Mouse (Mus musculus) gastrocnemius, postnatal 36 days (tissue): ENCODE results near the gene Rps26. TPM values are rescaled to one million over a fixed set of nuclear protein-coding genes. Genes with fewer than 3 reads are reported as not detected.

Source experiments
- DNase-seq, 2 experiments: peaks; one replicate each; pipeline ENCODE4 v3.0.0; 2022
- intact Hi-C: fragments of 180-260 bp; cut with DNase I; formaldehyde crosslinking; loops from one replicate; pipeline ENCODE4 v1.15.1; 2025
- microRNA-seq, 2 experiments: library from miRNA; unstranded; fragments of <30 nt; microRNA quantifications; one replicate each; pipeline ENCODE4 v1.2.0; 2021
- total RNA-seq, 2 experiments: library from RNA; stranded (reverse); gene quantifications; 2 replicates each; pipeline ENCODE4 v1.2.3; 2021

Rps26 gene
- total RNA-seq, 2 experiments from 2014 or later: 289 to 338 TPM

DNA sequence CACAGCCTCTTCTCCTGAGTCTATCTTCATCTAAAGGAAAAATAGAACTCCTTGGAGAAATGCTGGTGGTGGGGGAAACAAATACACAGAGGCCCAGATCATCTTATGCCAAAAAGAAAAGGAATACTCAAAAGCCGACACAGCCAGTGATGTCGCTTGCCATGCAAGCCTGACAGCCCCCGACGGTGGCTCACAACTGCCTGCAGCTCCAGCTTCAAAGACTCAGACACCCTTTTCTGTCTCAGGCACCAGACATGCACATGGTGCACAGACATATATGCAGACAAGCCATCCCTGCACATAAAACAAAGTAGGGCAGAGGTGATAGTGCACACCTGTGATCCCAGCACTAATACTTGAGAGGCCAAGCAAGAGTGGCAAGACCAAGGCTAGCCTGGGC, 46.8 kb downstream of the Rps26 start:
- no peak for DNase-seq
- intact Hi-C loops: no loop called here

DNA sequence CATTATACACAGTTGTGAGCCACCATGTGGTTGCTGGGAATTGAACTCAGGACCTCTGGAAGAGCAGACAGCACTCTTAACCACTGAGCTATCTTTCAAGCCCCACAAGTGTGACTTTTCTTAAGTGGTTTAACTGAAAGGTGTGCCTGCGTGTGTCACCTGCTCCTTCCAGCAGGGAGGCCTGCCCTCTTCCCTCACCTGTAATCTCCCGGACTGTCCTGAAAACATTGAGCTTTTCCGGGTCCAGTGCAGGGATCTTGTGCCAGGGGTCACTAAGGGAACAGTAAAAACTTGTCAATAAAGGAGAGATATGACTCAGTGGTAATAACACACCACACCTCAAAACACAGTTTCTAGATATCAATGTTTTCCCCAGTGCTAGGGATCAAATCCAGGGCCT, 47.2 kb downstream of the Rps26 start:
- no peak for DNase-seq
- intact Hi-C loops: no loop called here

DNA sequence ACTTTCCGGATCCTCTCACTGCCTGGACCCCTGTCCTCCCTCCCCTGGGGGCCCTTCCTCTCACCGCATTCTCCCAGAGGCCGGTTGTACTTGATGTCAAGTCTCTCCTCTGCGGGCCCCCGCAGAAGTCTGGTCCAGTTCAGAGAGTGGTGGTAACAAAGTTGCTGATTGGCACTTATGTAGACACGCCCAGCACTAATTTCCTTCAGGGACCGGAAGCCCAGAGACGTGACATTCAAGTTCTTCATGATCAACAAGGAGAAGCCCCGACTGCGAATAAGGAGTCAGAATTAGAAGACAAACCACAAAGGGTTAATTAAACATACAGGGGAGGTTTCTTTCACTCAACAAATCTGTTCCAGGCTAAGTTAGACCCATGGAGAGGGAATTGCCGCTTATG, 48.2 kb downstream of the Rps26 start:
- intact Hi-C loops: no loop called here
- DNase-seq: no peak

DNA sequence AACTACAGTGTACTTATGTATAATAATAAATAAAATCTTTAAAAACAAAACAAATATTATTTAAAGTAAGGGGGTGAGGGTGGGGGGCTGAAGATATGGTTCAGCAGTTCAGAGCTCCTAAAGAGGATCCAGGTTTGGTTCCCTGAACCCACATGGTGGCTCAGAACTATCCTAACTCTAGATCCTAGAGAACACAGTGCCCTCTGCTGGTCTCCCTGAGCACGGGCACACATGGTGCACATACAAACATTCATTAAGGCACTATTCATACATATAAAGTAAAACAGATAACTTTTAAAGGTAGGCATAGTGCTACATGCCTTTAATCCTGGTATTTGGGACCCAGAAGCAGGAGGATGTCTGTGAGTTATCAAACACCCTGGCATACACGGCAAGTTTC, 51.5 kb downstream of the Rps26 start:
- no peak for DNase-seq
- intact Hi-C loops: no loop called here

Small RNA genes within 50 kb of the gene (microRNA-seq; reads per million reads assigned to microRNA genes)
- 0 reads per million in 2 experiments for gene Mir6917

Other genes with a start within 250 kb of the Rps26 start
- 10 to 100 TPM; 50.5 to 55.7 TPM for gene Ankrd52, start 249.6 kb downstream of the Rps26 start, total RNA-seq
- gene Slc39a5, start 225.5 kb downstream of the Rps26 start, total RNA-seq: not detected
- 10 to 100 TPM; 48.1 to 50.4 TPM for gene Nabp2, start 215.3 kb downstream of the Rps26 start, total RNA-seq
- gene Rnf41, start 215.1 kb downstream of the Rps26 start, total RNA-seq: 10 to 100 TPM; 10.4 to 10.5 TPM
- gene Smarcc2, start 167.5 kb downstream of the Rps26 start, total RNA-seq: 10 to 100 TPM; 39.2 to 46.4 TPM
- gene Myl6, start 132.6 kb downstream of the Rps26 start, total RNA-seq: 100 to 1,000 TPM; 155 to 171 TPM
- gene Myl6b, start 128.1 kb downstream of the Rps26 start, total RNA-seq: 10 to 100 TPM in 1 of 2 experiments, 1 to 10 TPM in 1; 5.6 to 21.4 TPM
- 10 to 100 TPM; 12.8 to 13.0 TPM for gene Esyt1, start 100.9 kb downstream of the Rps26 start, total RNA-seq
- 1 to 10 TPM; 3.7 to 5.3 TPM for gene Zc3h10, start 79.0 kb downstream of the Rps26 start, total RNA-seq
- gene Rpl41, start 77.4 kb downstream of the Rps26 start, total RNA-seq: 100 to 1,000 TPM; 857 to 980 TPM
- 10 to 100 TPM; 32.8 to 39.0 TPM for gene Pa2g4, start 60.8 kb downstream of the Rps26 start, total RNA-seq
- gene Erbb3, start 37.1 kb downstream of the Rps26 start, total RNA-seq: 1 to 10 TPM; 2.1 to 4.6 TPM
- gene Ikzf4, start 19.2 kb upstream of the Rps26 start, total RNA-seq: under 1 TPM; 0.26 to 0.69 TPM
- 10 to 100 TPM; 19.4 to 20.3 TPM for gene Suox, start 47.3 kb upstream of the Rps26 start, total RNA-seq
- gene Rab5b, start 69.5 kb upstream of the Rps26 start, total RNA-seq: 10 to 100 TPM; 80.4 to 90.1 TPM
- under 1 TPM in 1 of 2 experiments, not detected in 1; 0.22 TPM for gene Pmel, start 77.4 kb upstream of the Rps26 start, total RNA-seq
- 1 to 10 TPM; 4.6 to 5.5 TPM for gene Cdk2, start 78.3 kb upstream of the Rps26 start, total RNA-seq
- gene Dgka, start 118.1 kb upstream of the Rps26 start, total RNA-seq: 1 to 10 TPM; 7.7 to 9.8 TPM
- gene Pym1, start 121.1 kb upstream of the Rps26 start, total RNA-seq: 10 to 100 TPM in 1 of 2 experiments, 1 to 10 TPM in 1; 8.8 to 11.7 TPM
- gene Mmp19, start 164.2 kb upstream of the Rps26 start, total RNA-seq: 1 to 10 TPM in 1 of 2 experiments, under 1 TPM in 1; 0.92 to 2.6 TPM
- gene Dnajc14, start 177.3 kb upstream of the Rps26 start, total RNA-seq: 10 to 100 TPM; 19.1 to 20.0 TPM
- 1 to 10 TPM; 2.9 to 3.2 TPM for gene Tmem198b, start 177.6 kb upstream of the Rps26 start, total RNA-seq
- 10 to 100 TPM; 25.2 to 27.2 TPM for gene Sarnp, start 190.6 kb upstream of the Rps26 start, total RNA-seq
- gene Ormdl2, start 194.9 kb upstream of the Rps26 start, total RNA-seq: 1 to 10 TPM; 3.4 to 3.5 TPM